Mouse (Mus musculus) natural killer cell, adult 2 months (primary cell): ENCODE results near the gene Dgkk.
"Not testable (repeated sequence)": the region's sequence is repeated elsewhere in the genome, so short reads cannot be mapped to it uniquely, and the experiment has no call there.

Experiments
- DNase-seq, 2 experiments: peaks; one replicate each; pipeline ENCODE4 v3.0.0; 2022; ENCODE audit warnings: low spot score in 2 of 2

Gene Dgkk

GRCm38 (mm10) chrX:6779006-6779405, at the start of gene Dgkk:
Gene Dgkk (plus strand): TSS chrX:6779306.
- not testable (repeated sequence) for DNase-seq

GRCm38 (mm10) chrX:6733998-6734397, 45.1 kb upstream of the Dgkk start:
- DNase-seq = no peak

GRCm38 (mm10) chrX:6750714-6751113, 28.4 kb upstream of the Dgkk start:
- DNase-seq = no peak

GRCm38 (mm10) chrX:6751549-6752047, 27.5 kb upstream of the Dgkk start:
- DNase-seq = no peak

GRCm38 (mm10) chrX:6777489-6778249, 1.4 kb upstream of the Dgkk start:
- DNase-seq = no peak

- no peak for DNase-seq
Measured at GRCm38 (mm10) chrX:6778250-6778637, 862 bp upstream of the Dgkk start.

- no peak for DNase-seq
Measured at GRCm38 (mm10) chrX:6779969-6780539, 948 bp downstream of the Dgkk start.

GRCm38 (mm10) chrX:6832553-6832952, 53.4 kb downstream of the Dgkk start:
- DNase-seq = no peak

- DNase-seq = no peak
Measured at GRCm38 (mm10) chrX:6853466-6853865, 74.4 kb downstream of the Dgkk start.

- DNase-seq = no peak
Measured at GRCm38 (mm10) chrX:6854136-6854535, 75.0 kb downstream of the Dgkk start.

- DNase-seq = no peak
Measured at GRCm38 (mm10) chrX:6893933-6894332, 114.8 kb downstream of the Dgkk start.

GRCm38 (mm10) chrX:6911047-6911446, 131.9 kb downstream of the Dgkk start:
- no peak for DNase-seq

GRCm38 (mm10) chrX:6922165-6922564, 143.1 kb downstream of the Dgkk start:
- peak in 1 of 2 experiments; percentile 8 for DNase-seq

GRCm38 (mm10) chrX:6926224-6926623, 147.1 kb downstream of the Dgkk start:
- DNase-seq = no peak

- DNase-seq = no peak
Measured at GRCm38 (mm10) chrX:6968598-6968997, 189.5 kb downstream of the Dgkk start.

GRCm38 (mm10) chrX:6971956-6972355, 192.8 kb downstream of the Dgkk start:
- no peak for DNase-seq

GRCm38 (mm10) chrX:6983916-6984315, 204.8 kb downstream of the Dgkk start:
- DNase-seq = not testable (repeated sequence)
